Mouse (Mus musculus): ENCODE results near the gene Vat1l.

GRCm38 (mm10) chr8:114222001-114222400, 16.6 kb downstream of the Vat1l start:
- TF ChIP-seq CTCF (IDR thresholded peaks at IDR 0.05; ENCODE audit: low read depth) (no peak), EP300 (IDR thresholded peaks at IDR 0.05; ENCODE audit: low read depth) (no peak)

All from liver, postnatal 0 days (tissue).